Mouse (Mus musculus): ENCODE data around the gene Ica1. TPM values are rescaled to one million over a fixed set of nuclear protein-coding genes. Genes with fewer than 3 reads are reported as not detected.

Ica1 gene
- polyA plus RNA-seq, 1 experiment from 2014 or later = 35.4 TPM

DNA sequence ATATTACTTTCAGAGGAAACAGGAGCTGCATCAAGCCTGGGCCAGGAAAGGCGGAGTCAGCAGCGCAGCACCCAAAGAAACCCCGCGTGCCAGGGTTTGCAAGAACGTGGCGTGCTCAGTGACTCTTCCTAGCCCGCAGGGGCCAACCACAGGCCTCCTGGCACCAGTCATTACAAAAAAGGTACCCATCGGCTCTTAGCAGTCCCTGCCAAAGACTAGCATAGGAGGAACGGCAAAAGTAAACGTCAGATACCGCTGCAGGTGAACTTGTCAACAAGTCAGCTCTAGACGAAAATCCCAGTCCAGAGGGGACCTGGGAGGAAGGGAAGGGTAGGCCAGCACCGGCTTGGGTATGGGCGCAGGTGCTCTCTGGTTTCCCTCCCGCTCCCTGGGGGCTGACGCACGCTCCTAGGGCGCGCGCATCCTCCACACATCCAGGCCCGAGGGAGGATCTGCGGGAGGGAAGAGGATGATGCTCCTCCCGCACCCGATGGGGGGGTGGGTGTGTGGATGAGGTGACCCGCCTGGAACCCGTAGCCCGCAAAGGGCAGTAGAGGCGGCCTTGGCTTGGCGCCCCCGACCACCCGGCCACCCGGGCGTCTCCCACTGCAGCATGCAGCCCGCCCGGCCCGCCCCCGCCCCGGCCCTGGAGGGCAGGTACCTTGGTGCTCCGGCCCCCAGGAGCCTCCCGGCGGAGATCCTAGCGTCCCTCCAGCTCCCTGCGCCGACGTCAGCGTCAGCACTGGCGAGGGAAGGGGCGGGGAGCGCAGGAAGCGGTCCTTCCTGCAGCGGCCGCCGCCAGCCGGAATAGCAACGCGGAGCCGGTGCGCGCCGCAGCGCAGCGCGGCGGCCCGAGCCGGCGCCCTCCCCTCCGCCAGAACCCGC lies 635 bp downstream of the Ica1 start:
- no peaks in the 10 kb centered on the region for H3K9me3 ChIP-seq (ENCODE audit: low read depth, low read length)
- H3K4me2 ChIP-seq = peak overlapping the region; percentile 93
- peak overlapping the region; percentile 71 for H3K4me3 ChIP-seq (ENCODE audit: low read depth, low read length)
- under 1% methylated on average over 52 of the region's 69 CpGs for WGBS
- H3K27ac ChIP-seq (ENCODE audit: low read depth) = peak overlapping the region; percentile 65
- H3K36me3 ChIP-seq (ENCODE audit: insufficient read depth) = no peaks in the 10 kb centered on the region
- peak; percentile 87 for DNase-seq
- peak; percentile 94 for ATAC-seq (ENCODE audit: insufficient read depth)
- no peaks in the 10 kb centered on the region for H3K4me1 ChIP-seq (ENCODE audit: insufficient read depth)
- H3K9ac ChIP-seq = peak overlapping the region; percentile 71
- no peaks in the 10 kb centered on the region; the same call in 1 of the 2 replicates for H3K27me3 ChIP-seq (ENCODE audit: insufficient read depth, low read length)
- TF ChIP-seq CTCF (IDR thresholded peaks at IDR 0.05; ENCODE audit: low read depth) = no peak

DNA sequence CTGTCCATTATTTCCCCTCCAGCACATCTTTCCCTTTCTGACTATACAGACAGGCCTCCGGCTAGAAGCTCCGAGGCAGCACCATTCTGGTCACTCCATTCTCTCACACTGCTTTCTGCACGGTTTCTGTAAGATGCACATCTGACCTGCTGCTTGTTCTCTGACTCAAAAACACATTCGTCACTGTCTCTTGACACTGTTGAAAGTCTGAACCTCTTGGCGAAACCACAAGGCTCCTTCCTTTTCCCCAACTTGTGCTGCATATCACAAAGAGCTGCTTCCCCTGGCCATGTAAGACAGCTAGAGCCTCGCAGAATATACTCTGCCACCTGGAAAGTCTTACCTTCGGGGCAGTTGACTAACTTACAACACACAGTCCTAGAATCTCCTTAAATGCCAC lies 6.7 kb downstream of the Ica1 start:
- DNase-seq = no peak
- no peaks in the 10 kb centered on the region for H3K27me3 ChIP-seq (ENCODE audit: insufficient read depth, low read length)
- H3K4me2 ChIP-seq = no peak overlapping the region
- 67% methylated on average over 7 of the region's 7 CpGs for WGBS
- H3K27ac ChIP-seq (ENCODE audit: low read depth) = no peak overlapping the region
- no peak for TF ChIP-seq CTCF (IDR thresholded peaks at IDR 0.05; ENCODE audit: low read depth)
- H3K9me3 ChIP-seq (ENCODE audit: low read depth, low read length) = no peaks in the 10 kb centered on the region
- H3K4me3 ChIP-seq (ENCODE audit: low read depth, low read length) = no peak overlapping the region
- no peaks in the 10 kb centered on the region for H3K36me3 ChIP-seq (ENCODE audit: insufficient read depth)
- 0 out of 2 replicates have a peak, but pooled peaks cover 10% of the 10 kb centered on the region for H3K4me1 ChIP-seq (ENCODE audit: insufficient read depth)
- H3K9ac ChIP-seq = no peak overlapping the region
- no peak for ATAC-seq (ENCODE audit: insufficient read depth)

DNA sequence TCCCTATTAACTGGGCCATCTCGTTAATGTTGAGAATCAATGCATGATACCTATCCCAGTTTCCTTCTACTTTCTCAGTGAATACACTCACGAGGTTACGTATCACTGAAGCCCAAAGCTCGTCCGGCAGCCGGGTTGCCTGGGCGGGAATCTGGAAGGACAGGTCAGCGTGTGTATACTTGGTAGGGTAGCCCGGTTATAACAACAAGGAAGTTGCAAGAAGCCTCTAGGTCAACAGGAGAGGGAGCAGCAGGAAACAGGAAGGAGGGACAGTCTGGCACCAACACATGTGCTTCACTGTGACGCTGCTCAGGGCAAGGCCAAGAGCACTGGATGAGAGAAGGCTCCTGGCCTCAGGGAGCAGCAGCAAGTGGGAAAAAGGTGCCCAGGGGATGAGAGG lies 7.9 kb downstream of the Ica1 start:
- peak overlapping the region; percentile 20; the same call in 1 of the 2 replicates for H3K4me2 ChIP-seq
- H3K4me1 ChIP-seq (ENCODE audit: insufficient read depth) = 0 out of 2 replicates have a peak, but pooled peaks cover 10% of the 10 kb centered on the region
- DNase-seq = peak; percentile 34
- H3K27me3 ChIP-seq (ENCODE audit: insufficient read depth, low read length) = no peaks in the 10 kb centered on the region
- H3K9ac ChIP-seq = no peak overlapping the region
- H3K27ac ChIP-seq (ENCODE audit: low read depth) = peak overlapping the region; percentile 7; the same call in 1 of the 2 replicates
- H3K9me3 ChIP-seq (ENCODE audit: low read depth, low read length) = no peaks in the 10 kb centered on the region
- 44% methylated on average over 10 of the region's 10 CpGs for WGBS
- H3K4me3 ChIP-seq (ENCODE audit: low read depth, low read length) = no peak overlapping the region
- H3K36me3 ChIP-seq (ENCODE audit: insufficient read depth) = no peaks in the 10 kb centered on the region
- peak; percentile 78; the same call in 1 of the 2 replicates for ATAC-seq (ENCODE audit: insufficient read depth)
- no peak for TF ChIP-seq CTCF (IDR thresholded peaks at IDR 0.05; ENCODE audit: low read depth)

DNA sequence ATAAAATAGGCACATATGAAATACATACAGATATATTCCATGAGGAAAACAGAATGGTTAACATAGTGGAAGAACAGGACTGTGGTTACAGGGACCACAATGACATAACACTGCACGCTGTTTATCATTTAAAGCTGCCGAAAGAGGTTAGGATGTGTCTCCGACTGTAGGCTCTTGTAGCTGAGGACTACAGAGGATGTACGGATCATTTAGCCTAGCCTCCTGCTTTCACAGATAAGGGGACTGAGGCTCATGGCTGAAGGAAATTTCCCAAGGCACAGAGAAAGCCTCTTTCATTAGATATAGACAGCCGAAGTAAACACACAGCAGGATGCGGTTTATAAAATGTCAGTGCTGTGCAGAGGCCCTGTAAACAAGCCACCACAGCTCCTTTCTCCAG lies 8.5 kb downstream of the Ica1 start:
- Histone ChIP-seq H3K4me1 (ENCODE audit: insufficient read depth) (0 out of 2 replicates have a peak, but pooled peaks cover 10% of the 10 kb centered on the region), H3K27ac (ENCODE audit: low read depth) (peak overlapping the region; percentile 7; the same call in 1 of the 2 replicates), H3K4me3 (ENCODE audit: low read depth, low read length) (no peak overlapping the region), H3K4me2 (peak overlapping the region; percentile 20; the same call in 1 of the 2 replicates), H3K9ac (no peak overlapping the region), H3K27me3 (ENCODE audit: insufficient read depth, low read length) (no peaks in the 10 kb centered on the region), H3K9me3 (ENCODE audit: low read depth, low read length) (no peaks in the 10 kb centered on the region), H3K36me3 (ENCODE audit: insufficient read depth) (no peaks in the 10 kb centered on the region)
- ATAC-seq (ENCODE audit: insufficient read depth) (no peak; the same call in 1 of the 2 replicates), DNase-seq (peak; percentile 24)
- TF ChIP-seq CTCF (IDR thresholded peaks at IDR 0.05; ENCODE audit: low read depth) = no peak
- WGBS = 30% methylated on average over 6 of the region's 6 CpGs

DNA sequence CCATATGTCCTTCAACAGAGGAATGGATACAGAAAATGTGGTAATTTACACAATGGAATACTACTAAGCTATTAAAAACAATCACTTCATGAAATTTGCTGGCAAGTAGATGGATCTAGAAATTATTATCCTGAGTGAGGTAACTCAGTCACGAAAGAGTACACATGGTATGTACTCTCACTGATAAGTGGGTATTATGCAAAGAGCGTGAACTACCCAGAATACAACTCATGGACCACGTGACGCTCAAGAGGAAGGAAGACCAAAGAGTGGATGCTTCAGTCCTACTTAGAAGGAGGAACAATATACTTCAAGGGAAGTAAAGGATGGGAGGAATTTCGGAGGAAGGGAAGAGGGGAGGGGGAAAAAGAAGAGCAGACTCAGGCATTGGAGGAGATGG lies 11.6 kb downstream of the Ica1 start:
- Histone ChIP-seq H3K36me3 (ENCODE audit: insufficient read depth) (no peaks in the 10 kb centered on the region), H3K9ac (no peak overlapping the region), H3K4me1 (ENCODE audit: insufficient read depth) (0 out of 2 replicates have a peak, but pooled peaks cover 10% of the 10 kb centered on the region), H3K9me3 (ENCODE audit: low read depth, low read length) (no peaks in the 10 kb centered on the region), H3K4me2 (no peak overlapping the region), H3K4me3 (ENCODE audit: low read depth, low read length) (no peak overlapping the region), H3K27me3 (ENCODE audit: insufficient read depth, low read length) (no peaks in the 10 kb centered on the region), H3K27ac (ENCODE audit: low read depth) (no peak overlapping the region)
- no peak for DNase-seq
- ATAC-seq (ENCODE audit: insufficient read depth) = no peak
- TF ChIP-seq CTCF (IDR thresholded peaks at IDR 0.05; ENCODE audit: low read depth) = no peak
- 83% methylated on average over 5 of the region's 5 CpGs for WGBS

DNA sequence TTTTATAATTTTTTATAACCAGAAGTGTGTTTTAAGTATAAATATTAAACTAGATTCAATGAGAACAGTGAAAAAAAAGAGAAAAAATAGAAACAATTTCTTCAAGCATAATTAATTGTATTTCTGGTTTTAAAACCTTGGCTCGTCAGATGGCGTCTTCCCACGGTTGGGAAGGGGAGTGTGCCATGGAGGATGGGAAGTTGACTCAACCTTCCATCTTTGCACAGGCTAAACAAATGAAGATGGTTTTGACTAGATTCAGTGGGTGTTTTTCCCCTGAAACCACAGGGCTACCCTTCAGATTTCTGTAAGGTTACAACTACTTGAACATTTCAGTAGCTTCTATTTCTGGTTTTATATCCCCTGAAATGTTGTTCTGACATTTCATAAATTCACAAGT lies 12.5 kb downstream of the Ica1 start:
- ATAC-seq (ENCODE audit: insufficient read depth) (no peak), DNase-seq (no peak)
- Histone ChIP-seq H3K4me3 (ENCODE audit: low read depth, low read length) (no peak overlapping the region), H3K4me2 (no peak overlapping the region), H3K27me3 (ENCODE audit: insufficient read depth, low read length) (no peaks in the 10 kb centered on the region), H3K27ac (ENCODE audit: low read depth) (no peak overlapping the region), H3K9ac (no peak overlapping the region), H3K36me3 (ENCODE audit: insufficient read depth) (no peaks in the 10 kb centered on the region), H3K4me1 (ENCODE audit: insufficient read depth) (0 out of 2 replicates have a peak, but pooled peaks cover 8% of the 10 kb centered on the region), H3K9me3 (ENCODE audit: low read depth, low read length) (no peaks in the 10 kb centered on the region)
- WGBS = 89% methylated on average over 3 of the region's 3 CpGs
- TF ChIP-seq CTCF (IDR thresholded peaks at IDR 0.05; ENCODE audit: low read depth) = no peak

DNA sequence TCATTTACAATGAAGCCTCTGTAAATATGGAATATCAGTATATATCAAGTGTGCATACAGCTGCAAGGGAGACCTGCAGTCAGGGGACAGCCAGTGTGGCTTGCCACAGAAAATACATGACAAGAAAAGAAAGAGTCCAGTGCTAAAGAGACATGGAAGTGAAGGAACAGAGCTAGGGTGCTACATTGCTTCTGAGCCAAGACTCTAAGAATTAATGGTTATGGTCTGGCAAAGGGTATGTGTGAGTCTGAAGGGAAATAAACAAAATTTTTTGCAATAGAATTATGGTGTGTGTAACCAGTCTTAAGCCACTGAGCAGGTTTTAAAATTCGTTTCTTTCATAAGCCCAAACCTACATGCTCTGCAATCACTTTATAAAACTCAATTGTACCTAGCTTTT lies 13.2 kb downstream of the Ica1 start:
- TF ChIP-seq CTCF (IDR thresholded peaks at IDR 0.05; ENCODE audit: low read depth) = no peak
- Histone ChIP-seq H3K27ac (ENCODE audit: low read depth) (no peak overlapping the region), H3K9me3 (ENCODE audit: low read depth, low read length) (no peaks in the 10 kb centered on the region), H3K4me2 (no peak overlapping the region), H3K27me3 (ENCODE audit: insufficient read depth, low read length) (no peaks in the 10 kb centered on the region), H3K36me3 (ENCODE audit: insufficient read depth) (no peaks in the 10 kb centered on the region), H3K9ac (no peak overlapping the region), H3K4me1 (ENCODE audit: insufficient read depth) (0 out of 2 replicates have a peak, but pooled peaks cover under 1% of the 10 kb centered on the region), H3K4me3 (ENCODE audit: low read depth, low read length) (no peak overlapping the region)
- DNase-seq (peak; percentile 21), ATAC-seq (ENCODE audit: insufficient read depth) (no peak)
- 66% methylated on average over 1 of the region's 1 CpGs for WGBS
